Mouse (Mus musculus) thymus, postnatal 25 days (tissue): ENCODE data around the gene Fbxw10.

Experiments used
- DNase-seq: peaks from one replicate; pipeline ENCODE4 v3.0.0; 2022

Fbxw10 gene

GRCm38 (mm10) chr11:62846961-62847654 is at the start of gene Fbxw10:
Fbxw10 (plus strand) TSS chr11:62847069.
- peak; percentile 44 for DNase-seq

- DNase-seq = no peak
Observed at GRCm38 (mm10) chr11:62804119-62804518, 42.8 kb upstream of the Fbxw10 start.

GRCm38 (mm10) chr11:62807965-62808364 is 38.9 kb upstream of the Fbxw10 start:
- DNase-seq = no peak

GRCm38 (mm10) chr11:62809201-62809600 is 37.7 kb upstream of the Fbxw10 start:
- DNase-seq = no peak

GRCm38 (mm10) chr11:62812268-62812667 is 34.6 kb upstream of the Fbxw10 start:
- no peak for DNase-seq

- DNase-seq = no peak
Observed at GRCm38 (mm10) chr11:62813497-62813896, 33.4 kb upstream of the Fbxw10 start.

GRCm38 (mm10) chr11:62813970-62814624 is 32.8 kb upstream of the Fbxw10 start:
- DNase-seq = no peak

- no peak for DNase-seq
Observed at GRCm38 (mm10) chr11:62814625-62815024, 32.2 kb upstream of the Fbxw10 start.

GRCm38 (mm10) chr11:62815438-62815837 is 31.4 kb upstream of the Fbxw10 start:
- DNase-seq = no peak

GRCm38 (mm10) chr11:62816591-62816990 is 30.3 kb upstream of the Fbxw10 start:
- DNase-seq = no peak

GRCm38 (mm10) chr11:62819059-62819686 is 27.7 kb upstream of the Fbxw10 start:
- no peak for DNase-seq

- DNase-seq = peak; percentile 30
Observed at GRCm38 (mm10) chr11:62820059-62820541, 26.8 kb upstream of the Fbxw10 start, which contains the start of gene Trim16. Trim16 (plus strand) TSS chr11:62820231.

- peak; percentile 6 for DNase-seq
Observed at GRCm38 (mm10) chr11:62820661-62821437, 26.0 kb upstream of the Fbxw10 start.

GRCm38 (mm10) chr11:62821893-62822292 is 25.0 kb upstream of the Fbxw10 start:
- no peak for DNase-seq

- DNase-seq = no peak
Observed at GRCm38 (mm10) chr11:62824211-62824610, 22.7 kb upstream of the Fbxw10 start.

- DNase-seq = no peak
Observed at GRCm38 (mm10) chr11:62825222-62826105, 21.4 kb upstream of the Fbxw10 start.

- no peak for DNase-seq
Observed at GRCm38 (mm10) chr11:62826106-62826733, 20.6 kb upstream of the Fbxw10 start.

- no peak for DNase-seq
Observed at GRCm38 (mm10) chr11:62827135-62827534, 19.7 kb upstream of the Fbxw10 start.

GRCm38 (mm10) chr11:62827911-62828310 is 19.0 kb upstream of the Fbxw10 start:
- DNase-seq = no peak

GRCm38 (mm10) chr11:62830387-62830786 is 16.5 kb upstream of the Fbxw10 start:
- DNase-seq = no peak

- no peak for DNase-seq
Observed at GRCm38 (mm10) chr11:62831906-62832305, 15.0 kb upstream of the Fbxw10 start.
